Mouse (Mus musculus) effector memory CD4-positive, alpha-beta T cell, adult 5 months (primary cell): Measurements from ENCODE around the gene Sema4d. TPM values are rescaled to one million over a fixed set of nuclear protein-coding genes. Genes with fewer than 3 reads are reported as not detected.

Source experiments
- polyA plus RNA-seq: library from polyadenylated mRNA; unstranded; fragments of 100-300 nt; shearing (Covaris generic); gene quantifications from one replicate; pipeline ENCODE4 v1.2.1, GENCODE M21; 2017

Sema4d gene
- 159 TPM for polyA plus RNA-seq

GRCm38 (mm10) chr13:51793425-51793891 is at the start of gene Sema4d:
Gene Sema4d (minus strand): TSS chr13:51793747.

GRCm38 (mm10) chr13:51651408-51652064 is 142.0 kb downstream of the Sema4d start, which contains the start of gene Secisbp2:
Gene Secisbp2 (plus strand): TSS chr13:51651697.

GRCm38 (mm10) chr13:51644829-51645789 is 148.4 kb downstream of the Sema4d start, which contains the start of gene Cks2:
Gene Cks2 (plus strand): TSS chr13:51645232.

Other genes with a start within 250 kb of the Sema4d start
- 0.15 TPM for gene Shc3, start 224.3 kb downstream of the Sema4d start, polyA plus RNA-seq
- 136 TPM for gene Cks2, start 148.5 kb downstream of the Sema4d start, polyA plus RNA-seq
- gene Secisbp2, start 142.1 kb downstream of the Sema4d start, polyA plus RNA-seq, result 51.0 TPM
- gene Gadd45g, start 52.9 kb upstream of the Sema4d start, polyA plus RNA-seq, result 9.2 TPM